Mouse (Mus musculus) CH12.LX (cell line): ENCODE data around the gene 1700021F05Rik.

ENCODE experiments used
- CTCF ChIP-seq, 2 experiments: IDR thresholded peaks in 1 of 2; conservative IDR thresholded peaks in 1 of 2; 2 replicates each; pipeline ENCODE4 v1.5.1; 2011 to 2012; ENCODE audit warnings: low read depth in 2 of 2, low read length in 2 of 2, improper control_type of control experiment in 1 of 2, inconsistent platforms in 1 of 2, mild to moderate bottlenecking in 1 of 2, moderate library complexity in 1 of 2
- EP300 ChIP-seq: IDR thresholded peaks from 2 replicates; pipeline ENCODE4 v1.6.1; 2011; ENCODE audit warnings: low read length, improper control_type of control experiment
- HCFC1 ChIP-seq: IDR thresholded peaks from 2 replicates; pipeline ENCODE4 v1.6.1; 2012; ENCODE audit warnings: low read depth, mild to moderate bottlenecking, inconsistent platforms, low read length, improper control_type of control experiment
- SIN3A ChIP-seq: IDR thresholded peaks from 2 replicates; pipeline ENCODE4 v1.6.1; 2012; ENCODE audit warnings: low read length, improper control_type of control experiment, inconsistent platforms
- USF1 ChIP-seq: IDR thresholded peaks from 2 replicates; pipeline ENCODE4 v1.6.1; 2014; ENCODE audit warnings: low read depth, mild to moderate bottlenecking, inconsistent platforms, low read length, improper control_type of control experiment
- USF2 ChIP-seq: conservative IDR thresholded peaks from 2 replicates; pipeline ENCODE4 v1.6.1; 2011; ENCODE audit warnings: low read depth, low read length, improper control_type of control experiment

DNA sequence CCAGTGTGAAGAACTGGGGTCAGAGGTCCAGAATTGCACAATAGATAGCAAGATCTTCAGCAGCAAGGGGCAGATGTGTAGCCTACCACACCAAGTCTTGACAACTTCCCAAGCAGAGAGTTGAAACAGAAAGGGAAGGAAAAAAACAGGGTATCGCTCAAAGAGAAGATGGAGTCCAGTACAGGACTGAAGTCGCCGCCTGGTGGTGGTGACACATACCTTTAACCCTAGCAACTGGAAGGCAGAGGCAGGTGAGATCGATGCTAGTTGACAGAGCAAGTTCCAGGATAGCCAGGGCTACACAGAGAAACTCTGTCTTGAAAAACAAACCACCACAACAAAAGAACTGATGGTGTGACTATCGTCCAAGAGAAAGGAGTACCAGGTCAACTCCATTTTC lies 8.6 kb upstream of the 1700021F05Rik start:
- peak; percentile 32 to 86 for TF ChIP-seq CTCF (conservative IDR thresholded peaks at IDR 0.05 in 1 of 2, IDR thresholded peaks at IDR 0.05 in 1 of 2; ENCODE audit: low read depth in 2 of 2, low read length in 2 of 2)
- no peak for TF ChIP-seq HCFC1
- TF ChIP-seq EP300, result no peak
- TF ChIP-seq USF1, result no peak
- TF ChIP-seq USF2, result no peak
- no peak for TF ChIP-seq SIN3A
